Mouse (Mus musculus): ENCODE data around the gene Gm49450. TPM values are rescaled to one million over a fixed set of nuclear protein-coding genes. Genes with fewer than 3 reads are reported as not detected.
"Not testable (repeated sequence)": the region's sequence is repeated elsewhere in the genome, so short reads cannot be mapped to it uniquely, and the experiment has no call there.

Gm49450 gene
- polyA plus RNA-seq, 1 experiment from 2014 or later: not detected

- H3K4me3 ChIP-seq: peak overlapping the region; percentile 74
- not testable (repeated sequence) for H3K9me3 ChIP-seq; H3K27ac ChIP-seq; H3K4me1 ChIP-seq; ATAC-seq (ENCODE audit: insufficient number of reproducible peaks, insufficient read depth, low FRiP score, low TSS enrichment); H3K27me3 ChIP-seq
- peaks cover 11% of the 10 kb centered on the region for H3K36me3 ChIP-seq
- H3K4me2 ChIP-seq (replicated peaks): peak overlapping the region; percentile 86
- H3K9ac ChIP-seq: peak overlapping the region; percentile 88
- WGBS: 90% methylated on average over 11 of the region's 15 CpGs
Observed at GRCm38 (mm10) chr15:98951122-98952062, 2.0 kb downstream of the Gm49450 start.

- Histone ChIP-seq H3K9me3 (no peaks in the 10 kb centered on the region), H3K9ac (no peak overlapping the region), H3K27me3 (no peaks in the 10 kb centered on the region), H3K36me3 (peaks cover 11% of the 10 kb centered on the region), H3K4me1 (peaks cover 5% of the 10 kb centered on the region), H3K4me3 (no peak overlapping the region), H3K4me2 (replicated peaks) (no peak overlapping the region), H3K27ac (no peak overlapping the region)
- WGBS: 68% methylated on average over 3 of the region's 3 CpGs
- no peak for ATAC-seq (ENCODE audit: insufficient number of reproducible peaks, insufficient read depth, low FRiP score, low TSS enrichment)
Observed at GRCm38 (mm10) chr15:98949607-98949892, 3.8 kb downstream of the Gm49450 start.

GRCm38 (mm10) chr15:98948857-98949606 lies 4.3 kb downstream of the Gm49450 start:
- Histone ChIP-seq H3K36me3 (peaks cover 11% of the 10 kb centered on the region), H3K4me3 (no peak overlapping the region), H3K9me3 (no peaks in the 10 kb centered on the region), H3K27me3 (no peaks in the 10 kb centered on the region), H3K27ac (no peak overlapping the region), H3K4me2 (replicated peaks) (no peak overlapping the region), H3K4me1 (peaks cover 2% of the 10 kb centered on the region), H3K9ac (no peak overlapping the region)
- ATAC-seq (ENCODE audit: insufficient number of reproducible peaks, insufficient read depth, low FRiP score, low TSS enrichment): no peak
- WGBS: 66% methylated on average over 6 of the region's 6 CpGs

- Histone ChIP-seq H3K9ac (no peak overlapping the region), H3K9me3 (no peaks in the 10 kb centered on the region), H3K4me1 (no peaks in the 10 kb centered on the region; the same call in 1 of the 2 replicates), H3K27me3 (no peaks in the 10 kb centered on the region), H3K27ac (no peak overlapping the region), H3K4me2 (replicated peaks) (no peak overlapping the region), H3K4me3 (no peak overlapping the region), H3K36me3 (peaks cover 11% of the 10 kb centered on the region)
- no peak for ATAC-seq (ENCODE audit: insufficient number of reproducible peaks, insufficient read depth, low FRiP score, low TSS enrichment)
Observed at GRCm38 (mm10) chr15:98948382-98948781, 5.0 kb downstream of the Gm49450 start.

GRCm38 (mm10) chr15:98947884-98948283 lies 5.5 kb downstream of the Gm49450 start:
- Histone ChIP-seq H3K9ac (no peak overlapping the region), H3K36me3 (peaks cover 11% of the 10 kb centered on the region), H3K27ac (no peak overlapping the region), H3K4me3 (no peak overlapping the region), H3K4me2 (replicated peaks) (no peak overlapping the region), H3K9me3 (no peaks in the 10 kb centered on the region), H3K4me1 (no peaks in the 10 kb centered on the region; the same call in 1 of the 2 replicates), H3K27me3 (no peaks in the 10 kb centered on the region)
- no peak for ATAC-seq (ENCODE audit: insufficient number of reproducible peaks, insufficient read depth, low FRiP score, low TSS enrichment)
- WGBS: 49% methylated on average over 3 of the region's 3 CpGs

GRCm38 (mm10) chr15:98943133-98943532 lies 10.2 kb downstream of the Gm49450 start:
- no peaks in the 10 kb centered on the region for H3K36me3 ChIP-seq
- H3K4me1 ChIP-seq: no peaks in the 10 kb centered on the region
- whole genome bisulfite sequencing: 71% methylated on average over 4 of the region's 4 CpGs
- H3K4me2 ChIP-seq (replicated peaks): no peak overlapping the region
- no peak overlapping the region for H3K9ac ChIP-seq
- no peaks in the 10 kb centered on the region for H3K27me3 ChIP-seq
- ATAC-seq (ENCODE audit: insufficient number of reproducible peaks, insufficient read depth, low FRiP score, low TSS enrichment): no peak
- no peak overlapping the region for H3K4me3 ChIP-seq
- H3K9me3 ChIP-seq: no peaks in the 10 kb centered on the region
- no peak overlapping the region for H3K27ac ChIP-seq

GRCm38 (mm10) chr15:98942081-98942480 lies 11.3 kb downstream of the Gm49450 start:
- no peaks in the 10 kb centered on the region for H3K27me3 ChIP-seq
- H3K4me3 ChIP-seq: no peak overlapping the region
- H3K27ac ChIP-seq: no peak overlapping the region
- 87% methylated on average over 4 of the region's 4 CpGs for WGBS
- no peak for ATAC-seq (ENCODE audit: insufficient number of reproducible peaks, insufficient read depth, low FRiP score, low TSS enrichment)
- no peaks in the 10 kb centered on the region for H3K9me3 ChIP-seq
- no peaks in the 10 kb centered on the region for H3K4me1 ChIP-seq
- H3K4me2 ChIP-seq (replicated peaks): no peak overlapping the region
- H3K9ac ChIP-seq: no peak overlapping the region
- no peaks in the 10 kb centered on the region for H3K36me3 ChIP-seq

- H3K4me2 ChIP-seq (replicated peaks): no peak overlapping the region
- no peak overlapping the region for H3K4me3 ChIP-seq
- no peaks in the 10 kb centered on the region for H3K36me3 ChIP-seq
- ATAC-seq (ENCODE audit: insufficient number of reproducible peaks, insufficient read depth, low FRiP score, low TSS enrichment): no peak
- H3K4me1 ChIP-seq: no peaks in the 10 kb centered on the region
- no peaks in the 10 kb centered on the region for H3K27me3 ChIP-seq
- H3K9ac ChIP-seq: no peak overlapping the region
- H3K9me3 ChIP-seq: no peaks in the 10 kb centered on the region
- 54% methylated on average over 2 of the region's 2 CpGs for WGBS
- no peak overlapping the region for H3K27ac ChIP-seq
Observed at GRCm38 (mm10) chr15:98941539-98941938, 11.8 kb downstream of the Gm49450 start.

- no peaks in the 10 kb centered on the region for H3K9me3 ChIP-seq
- ATAC-seq (ENCODE audit: insufficient number of reproducible peaks, insufficient read depth, low FRiP score, low TSS enrichment): no peak
- no peaks in the 10 kb centered on the region for H3K27me3 ChIP-seq
- no peak overlapping the region for H3K9ac ChIP-seq
- no peak overlapping the region for H3K4me2 ChIP-seq (replicated peaks)
- H3K4me1 ChIP-seq: peaks cover 1% of the 10 kb centered on the region
- H3K27ac ChIP-seq: no peak overlapping the region
- 70% methylated on average over 10 of the region's 10 CpGs for WGBS
- H3K4me3 ChIP-seq: no peak overlapping the region
- H3K36me3 ChIP-seq: no peaks in the 10 kb centered on the region
Observed at GRCm38 (mm10) chr15:98940816-98941215, 12.5 kb downstream of the Gm49450 start.

GRCm38 (mm10) chr15:98934217-98934839 lies 19.0 kb downstream of the Gm49450 start, which contains the start of gene Tuba1b:
Gene Tuba1b, minus strand, starts transcription at chr15:98934565.
- Histone ChIP-seq H3K9ac (peak within 1 kb of the TSS; percentile 92), H3K27me3 (no peaks in the 10 kb centered on the region), H3K4me3 (peak within 1 kb of the TSS; percentile 79), H3K4me2 (replicated peaks) (peak within 1 kb of the TSS; percentile 94), H3K27ac (peak within 1 kb of the TSS; percentile 99), H3K36me3 (peaks cover 9% of the 10 kb centered on the region), H3K9me3 (no peaks in the 10 kb centered on the region), H3K4me1 (peaks cover 8% of the 10 kb centered on the region)
- ATAC-seq (ENCODE audit: insufficient number of reproducible peaks, insufficient read depth, low FRiP score, low TSS enrichment): peak; percentile 89
- under 1% methylated on average over 58 of the region's 58 CpGs for WGBS

- Histone ChIP-seq H3K27ac (peak overlapping the region; percentile 99), H3K36me3 (peaks cover 9% of the 10 kb centered on the region), H3K4me3 (peak overlapping the region; percentile 79), H3K9me3 (no peaks in the 10 kb centered on the region), H3K9ac (peak overlapping the region; percentile 92), H3K4me2 (replicated peaks) (peak overlapping the region; percentile 94), H3K27me3 (no peaks in the 10 kb centered on the region), H3K4me1 (peaks cover 9% of the 10 kb centered on the region)
- WGBS: under 1% methylated on average over 35 of the region's 35 CpGs
- peak; percentile 78 for ATAC-seq (ENCODE audit: insufficient number of reproducible peaks, insufficient read depth, low FRiP score, low TSS enrichment)
Observed at GRCm38 (mm10) chr15:98933833-98934216, 19.5 kb downstream of the Gm49450 start.

All from embryonic facial prominence, embryonic 12.5 days (tissue).